Mouse (Mus musculus): ENCODE measurements at regions not wholly inside any gene's neighbourhood (a gene's known extent, or its start where the extent isn't known, plus 50 kb on each side); places are given as distances from the start of the nearest gene placed in this dataset.

- no peak for DNase-seq (ENCODE audit: low spot score in 2 of 2)
Measured at GRCm38 (mm10) chr9:113302429-113302828, 405.6 kb downstream of the Pdcd6ip start.

DNA sequence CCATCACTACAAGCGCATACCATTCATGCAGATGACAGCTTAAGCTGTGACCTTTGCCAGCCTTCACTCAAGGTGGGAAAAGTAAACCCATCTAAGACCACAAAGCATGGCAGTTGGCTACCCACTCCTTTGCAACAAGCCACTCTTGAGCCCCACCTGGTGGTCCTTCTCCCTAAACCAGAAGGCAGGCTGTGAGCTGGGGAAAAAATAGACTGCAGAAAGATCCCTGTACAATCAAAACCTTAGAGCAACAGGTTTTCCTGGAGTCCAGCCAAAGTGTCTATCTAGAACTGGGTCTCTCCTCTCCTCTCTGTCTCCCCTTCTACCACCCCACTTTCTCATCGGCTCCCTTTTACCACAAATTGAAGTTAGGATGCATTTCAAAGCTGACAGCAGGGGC is 407.2 kb downstream of the Pdcd6ip start:
- no peak for DNase-seq (ENCODE audit: low spot score in 2 of 2)

- no peak for DNase-seq (ENCODE audit: low spot score in 2 of 2)
Measured at GRCm38 (mm10) chr9:113299900-113300299, 408.2 kb downstream of the Pdcd6ip start.

DNA sequence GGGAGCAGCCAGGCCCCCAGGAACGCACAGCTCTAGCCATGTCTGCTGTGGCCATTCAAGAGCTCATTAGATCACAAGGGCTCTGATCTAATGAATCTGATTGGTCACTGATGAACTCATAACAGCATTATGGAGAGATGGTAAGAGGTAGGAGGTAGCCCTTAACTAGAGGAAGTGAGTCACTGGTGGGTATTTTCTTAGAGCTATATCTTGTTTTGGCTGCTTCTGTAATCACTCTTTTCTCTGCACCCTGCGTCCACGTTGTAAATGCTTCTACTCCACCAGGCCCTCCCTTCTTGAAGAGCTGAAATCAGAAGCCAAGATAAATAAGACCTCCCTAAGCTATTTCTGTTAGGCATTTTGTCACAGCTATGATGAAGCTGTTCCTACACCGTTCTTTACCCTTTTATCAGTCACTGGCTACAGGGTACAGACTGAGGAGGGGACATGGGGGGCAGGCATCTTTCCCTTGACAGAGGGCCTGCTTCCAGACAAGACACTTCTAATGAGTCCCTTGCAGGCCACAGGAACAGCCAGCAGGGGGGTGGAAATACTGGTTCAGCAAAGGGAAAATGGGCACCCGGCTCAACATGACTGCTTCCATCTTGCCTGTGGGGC is 412.1 kb downstream of the Pdcd6ip start:
- no peak for DNase-seq (ENCODE audit: low spot score in 2 of 2)

GRCm38 (mm10) chr9:113287397-113287796 is 420.7 kb downstream of the Pdcd6ip start:
- no peak for DNase-seq (ENCODE audit: low spot score in 2 of 2)

DNA sequence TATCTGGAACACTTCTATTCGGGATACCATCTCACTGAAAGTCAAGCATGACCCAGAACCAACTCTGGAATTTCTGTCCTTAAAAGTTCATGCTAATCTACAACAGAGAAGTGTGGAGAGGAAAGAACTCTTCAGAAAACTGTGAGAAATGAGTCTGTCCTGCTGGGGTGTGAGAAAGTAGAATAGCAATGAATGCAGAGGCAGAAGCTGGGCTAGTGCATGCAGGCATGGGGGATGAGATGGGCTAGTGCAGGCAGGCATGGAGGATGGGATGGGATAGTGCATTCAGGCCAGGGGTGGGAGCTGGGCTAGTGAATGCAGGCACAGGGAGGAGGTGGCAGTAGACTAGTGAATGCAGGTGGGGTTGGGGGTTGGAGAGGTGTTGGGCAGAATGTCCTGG is 424.8 kb downstream of the Pdcd6ip start:
- DNase-seq (ENCODE audit: low spot score in 2 of 2): no peak

GRCm38 (mm10) chr9:113270595-113270994 is 437.5 kb downstream of the Pdcd6ip start:
- no peak for DNase-seq (ENCODE audit: low spot score in 2 of 2)

- no peak for DNase-seq (ENCODE audit: low spot score in 2 of 2)
Measured at GRCm38 (mm10) chr9:113267696-113268095, 440.4 kb downstream of the Pdcd6ip start.

DNA sequence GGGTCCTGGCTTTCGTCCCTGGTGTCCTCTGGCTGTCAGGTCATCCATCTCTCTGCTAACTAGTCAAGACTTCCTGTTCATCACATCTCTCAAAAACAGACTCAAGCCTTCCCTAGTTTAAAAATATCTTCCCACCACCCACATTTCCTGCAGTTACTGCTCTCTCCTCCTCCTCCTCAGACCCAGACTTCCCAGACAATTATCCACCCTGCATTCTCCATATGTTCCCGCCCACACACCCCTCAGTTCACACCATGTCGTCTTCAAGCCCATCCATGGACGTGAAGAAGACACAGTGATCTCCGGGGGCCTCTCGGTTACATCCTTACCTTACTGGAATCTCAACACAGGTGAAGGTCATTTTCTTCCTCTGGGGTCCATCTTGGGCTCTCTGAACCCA is 444.4 kb downstream of the Pdcd6ip start:
- no peak for DNase-seq (ENCODE audit: low spot score in 2 of 2)

DNA sequence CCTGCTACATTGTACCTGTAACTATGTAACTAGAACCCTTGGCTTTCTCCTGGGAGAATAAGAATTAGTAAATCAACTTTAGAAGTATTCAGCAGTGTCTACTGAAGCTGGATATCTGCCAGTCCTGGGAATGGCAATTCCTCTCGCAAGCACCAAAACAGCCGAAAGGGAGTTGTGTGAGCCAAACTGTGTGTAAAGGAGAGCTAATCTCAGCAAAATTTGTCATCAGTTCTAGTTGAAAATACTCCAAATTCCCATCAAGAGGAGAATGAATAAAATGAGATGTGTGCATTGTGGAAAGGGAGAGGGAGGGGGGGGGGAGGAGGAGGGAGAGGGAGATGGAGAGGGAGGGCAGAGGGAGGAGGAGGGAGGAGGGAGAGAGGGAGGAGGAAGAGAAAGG is 447.8 kb downstream of the Pdcd6ip start:
- DNase-seq (ENCODE audit: low spot score in 2 of 2): no peak

DNA sequence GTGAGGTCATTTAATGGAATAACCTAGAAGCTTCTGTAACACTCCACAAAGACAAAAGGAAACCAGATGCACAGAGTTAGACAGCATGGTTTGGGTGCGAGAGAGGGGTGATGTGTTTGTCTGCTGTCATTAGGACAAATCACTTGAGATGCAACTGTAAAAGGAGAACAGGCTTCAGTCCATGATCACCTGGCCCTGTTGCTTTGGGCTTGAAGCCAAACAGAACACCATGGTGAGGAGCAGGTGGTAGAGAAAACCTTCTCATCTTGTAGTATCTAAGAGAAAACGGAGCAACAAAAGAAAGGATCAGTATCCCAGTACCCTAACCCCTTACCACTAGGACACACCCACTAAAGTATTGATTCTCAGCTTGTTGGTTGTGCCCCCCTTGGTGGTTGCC is 449.5 kb downstream of the Pdcd6ip start:
- DNase-seq (ENCODE audit: low spot score in 2 of 2): no peak

- DNase-seq (ENCODE audit: low spot score in 2 of 2): no peak
Measured at GRCm38 (mm10) chr9:113248703-113249274, 459.3 kb downstream of the Pdcd6ip start.

DNA sequence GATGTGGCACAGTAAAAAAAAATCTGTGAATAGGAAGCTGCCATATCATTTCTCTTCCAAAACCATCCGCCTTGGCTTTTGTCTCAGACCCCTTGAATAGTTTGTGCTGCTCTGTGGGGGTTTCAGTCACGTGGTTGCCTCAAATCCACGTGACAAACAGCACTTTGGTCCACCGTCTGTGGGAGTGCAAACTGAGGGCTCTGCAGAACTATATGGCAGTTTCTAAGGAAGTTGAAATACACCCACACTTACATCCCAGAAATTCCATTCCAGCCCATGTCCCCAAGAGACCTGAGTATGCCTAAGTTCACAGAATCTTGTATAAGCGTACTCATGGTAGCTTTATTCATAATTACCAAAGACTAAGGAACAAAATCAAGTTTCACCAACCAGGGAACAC is 460.1 kb downstream of the Pdcd6ip start:
- DNase-seq (ENCODE audit: low spot score in 2 of 2): no peak

DNA sequence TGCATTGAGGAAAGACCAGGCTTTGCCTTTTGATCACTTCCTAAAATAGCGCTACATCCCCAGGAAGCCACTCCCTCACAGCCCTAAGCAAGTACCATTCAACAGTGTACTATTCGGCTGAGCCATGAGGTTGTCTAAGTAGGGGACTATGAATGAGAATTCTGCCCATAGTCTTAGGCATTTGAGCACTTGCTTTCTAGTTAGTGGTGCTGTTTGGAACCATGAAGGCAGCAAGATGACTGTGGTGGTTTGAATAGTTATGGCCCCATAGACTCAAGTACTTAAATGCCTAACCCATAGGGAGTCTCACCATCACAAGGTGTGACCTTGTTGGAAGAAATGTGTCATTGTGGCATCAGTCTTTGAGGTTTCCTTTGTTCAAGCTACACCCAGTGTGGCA is 464.2 kb downstream of the Pdcd6ip start:
- no peak for DNase-seq (ENCODE audit: low spot score in 2 of 2)

- DNase-seq (ENCODE audit: low spot score in 2 of 2): no peak
Measured at GRCm38 (mm10) chr9:113233370-113233769, 474.7 kb downstream of the Pdcd6ip start.

GRCm38 (mm10) chr9:113229391-113229790 is 478.7 kb downstream of the Pdcd6ip start:
- DNase-seq (ENCODE audit: low spot score in 2 of 2): no peak

GRCm38 (mm10) chr9:113213930-113214329 is 494.1 kb downstream of the Pdcd6ip start:
- DNase-seq (ENCODE audit: low spot score in 2 of 2): no peak

DNA sequence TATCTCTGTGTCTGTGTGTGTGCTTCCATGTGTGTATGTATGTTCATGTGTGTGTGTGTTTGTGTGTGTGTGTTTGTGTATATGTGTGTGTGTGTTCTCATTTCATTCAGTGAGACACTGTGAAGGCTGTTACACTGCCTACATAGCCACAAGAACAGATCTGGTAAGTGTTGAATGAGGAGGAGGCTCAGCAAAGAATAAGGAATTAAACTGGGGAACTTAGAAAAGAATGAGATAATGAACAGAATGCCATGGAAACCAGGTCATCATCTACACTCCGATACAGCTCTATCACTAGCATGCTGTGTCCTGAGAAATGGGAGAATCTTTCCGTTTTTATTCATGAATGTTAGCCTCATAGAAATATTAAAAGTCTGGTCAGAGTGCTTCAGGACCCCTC is 495.7 kb downstream of the Pdcd6ip start:
- DNase-seq (ENCODE audit: low spot score in 2 of 2): no peak

DNA sequence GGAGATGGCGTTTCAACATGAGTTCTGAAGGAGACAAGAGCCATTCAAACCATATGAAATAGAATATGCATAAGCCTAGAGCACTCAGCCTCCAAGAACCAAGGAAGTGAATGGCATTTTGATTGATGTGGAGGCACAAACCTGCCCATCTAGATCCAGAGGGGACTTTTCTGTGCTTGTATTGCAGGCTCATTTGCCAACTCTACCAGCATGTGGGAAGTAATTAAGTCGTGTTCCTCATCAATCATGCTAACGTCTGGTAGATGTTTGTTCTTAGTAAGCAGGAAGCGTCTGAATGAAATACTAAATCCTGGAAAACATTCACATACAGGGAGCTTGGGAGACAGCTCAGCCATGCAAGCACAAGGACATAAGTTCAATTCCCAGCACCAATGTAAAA is 499.9 kb downstream of the Pdcd6ip start:
- DNase-seq (ENCODE audit: low spot score in 2 of 2): no peak

- DNase-seq (ENCODE audit: low spot score in 2 of 2): no peak
Measured at GRCm38 (mm10) chr9:113199241-113199640, 508.8 kb downstream of the Pdcd6ip start.

GRCm38 (mm10) chr9:113195556-113195955 is 512.5 kb downstream of the Pdcd6ip start:
- DNase-seq (ENCODE audit: low spot score in 2 of 2): no peak

- no peak for DNase-seq (ENCODE audit: low spot score in 2 of 2)
Measured at GRCm38 (mm10) chr9:113192773-113193172, 515.3 kb downstream of the Pdcd6ip start.

DNA sequence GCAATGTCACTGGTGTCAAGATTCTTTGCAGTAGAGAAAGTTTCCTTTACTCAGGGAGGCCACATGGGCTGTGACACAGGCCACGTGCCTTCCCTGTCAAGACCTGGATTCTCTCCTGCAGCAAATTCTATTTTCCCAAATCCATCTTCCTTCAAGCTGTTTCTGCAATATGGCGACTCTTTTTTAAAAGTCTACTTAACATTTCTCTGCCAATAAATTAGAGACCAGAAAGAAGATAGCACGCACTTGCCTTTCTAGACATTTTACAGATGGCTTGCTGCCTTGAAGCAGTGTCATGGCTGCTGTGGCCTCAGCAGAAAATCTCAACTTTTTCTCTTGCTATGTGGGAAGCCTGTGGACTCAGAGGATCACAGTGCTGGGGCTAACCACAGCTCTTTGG is 516.9 kb downstream of the Pdcd6ip start:
- no peak for DNase-seq (ENCODE audit: low spot score in 2 of 2)

DNA sequence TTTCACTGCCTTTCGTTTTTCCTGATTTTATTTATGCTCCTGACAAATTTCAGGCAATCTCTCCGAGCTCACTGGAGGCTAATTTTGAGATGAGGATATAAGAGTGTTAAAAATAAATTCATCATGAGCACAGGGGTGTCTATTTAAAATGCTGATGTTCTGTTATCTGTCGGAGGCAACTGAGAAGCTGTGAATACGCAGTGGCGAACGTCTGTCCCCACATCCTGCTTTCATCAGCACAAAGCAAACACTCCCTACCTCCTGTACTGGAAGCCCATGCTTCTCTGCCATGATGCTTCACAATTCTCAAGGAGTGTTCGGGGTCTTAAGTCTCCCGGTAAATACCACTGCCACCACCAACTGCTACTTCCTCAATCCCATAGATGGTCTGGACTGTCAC is 526.9 kb downstream of the Pdcd6ip start:
- no peak for DNase-seq (ENCODE audit: low spot score in 2 of 2)

All from spleen, postnatal 14 days (tissue).